Mouse (Mus musculus) liver, postnatal 0 days (tissue): ENCODE measurements around the gene Fbln1. TPM values are rescaled to one million over a fixed set of nuclear protein-coding genes. Genes with fewer than 3 reads are reported as not detected.

Experiments used
- ATAC-seq: fragments of 200-750 bp; cut with Nextera tagmentation; 2 replicates; pipeline ENCODE4 v1.8.0; 2017; ENCODE audit warnings: mild to moderate bottlenecking, moderate library complexity
- DNase-seq: peaks from one replicate; pipeline ENCODE4 v3.0.0-alpha.2; 2016
- H3K27ac ChIP-seq: fragments of 300-500 bp; sonication (generic); 2 replicates; pipeline ENCODE4 v1.5.1; 2014; ENCODE audit warnings: antibody characterized with exemption, moderate library complexity, mild to moderate bottlenecking, low read depth
- H3K27me3 ChIP-seq: fragments of 300-500 bp; sonication (generic); 2 replicates; pipeline ENCODE4 v1.6.1; 2014; ENCODE audit warnings: low read length, control low read depth, mixed read lengths; ENCODE audit not compliant: insufficient read depth
- H3K36me3 ChIP-seq: fragments of 300-500 bp; sonication (generic); replicated peaks from 2 replicates; pipeline ENCODE4 v1.6.1; 2014; ENCODE audit warnings: mild to moderate bottlenecking, control low read depth, low read length, moderate library complexity, mixed read lengths; ENCODE audit not compliant: insufficient read depth
- H3K4me1 ChIP-seq: fragments of 300-500 bp; sonication (generic); 2 replicates; pipeline ENCODE4 v1.6.1; 2014; ENCODE audit warnings: antibody characterized with exemption, mild to moderate bottlenecking, control low read depth; ENCODE audit not compliant: insufficient read depth
- H3K4me2 ChIP-seq: fragments of 300-500 bp; sonication (generic); 2 replicates; pipeline ENCODE4 v1.6.1; 2014; ENCODE audit warnings: low read depth, mild to moderate bottlenecking, low read length, moderate library complexity, mixed read lengths
- H3K4me3 ChIP-seq: fragments of 300-500 bp; sonication (generic); 2 replicates; pipeline ENCODE4 v1.5.1; 2014; ENCODE audit warnings: low read depth, low read length
- H3K9ac ChIP-seq: fragments of 300-500 bp; sonication (generic); replicated peaks from 2 replicates; pipeline ENCODE4 v1.6.1; 2014; ENCODE audit warnings: mild to moderate bottlenecking, moderate library complexity
- H3K9me3 ChIP-seq: fragments of 300-500 bp; sonication (generic); 2 replicates; pipeline ENCODE4 v1.6.1; 2016; ENCODE audit warnings: mild to moderate bottlenecking, control low read depth, low read length, mixed read lengths
- CTCF ChIP-seq: sonication (generic); IDR thresholded peaks from 2 replicates; pipeline ENCODE4 v1.5.1; 2016; ENCODE audit warnings: antibody characterized with exemption, low read depth
- EP300 ChIP-seq: IDR thresholded peaks from 2 replicates; pipeline ENCODE4 v1.6.1; 2016; ENCODE audit warnings: antibody characterized with exemption, low read depth, mild to moderate bottlenecking
- WGBS: fragments of 180-500 bp; shearing (Covaris S2); extraction: QIAGEN DNeasy Blood & Tissue Kit; methylation state at CpG from one replicate; pipeline ENCODE4 v1.1.7; 2014; ENCODE audit not compliant: insufficient replicate concordance; 5-methylcytosine and 5-hydroxymethylcytosine counted together
- polyA plus RNA-seq: library from polyadenylated mRNA; unstranded; fragments of >200 nt; fragmentation: Nextera tagmentation; extraction: Ambion mirVana; gene quantifications from 2 replicates; pipeline ENCODE4 v1.2.1, GENCODE M21; 2015

Gene Fbln1
- polyA plus RNA-seq, 1 experiment from 2014 or later = 2.8 TPM

- Histone ChIP-seq H3K9me3 (no peaks in the 10 kb centered on the region), H3K27me3 (no peaks in the 10 kb centered on the region), H3K4me2 (no peak overlapping the region), H3K36me3 (no peaks in the 10 kb centered on the region), H3K27ac (no peak overlapping the region), H3K4me3 (no peak overlapping the region), H3K4me1 (no peaks in the 10 kb centered on the region), H3K9ac (no peak overlapping the region)
- no peak for ATAC-seq
- DNase-seq = no peak
- TF ChIP-seq EP300 (no peak), CTCF (no peak)
- 81% methylated on average over 6 of the region's 6 CpGs for WGBS
These were observed 78.9 kb downstream of the Fbln1 start for GRCm38 (mm10) chr15:85284651-85285050.

- Histone ChIP-seq H3K27ac (no peak overlapping the region), H3K9ac (no peak overlapping the region), H3K36me3 (no peaks in the 10 kb centered on the region), H3K9me3 (no peaks in the 10 kb centered on the region), H3K4me1 (peaks cover 7% of the 10 kb centered on the region; the same call in 1 of the 2 replicates), H3K4me2 (no peak overlapping the region), H3K27me3 (no peaks in the 10 kb centered on the region), H3K4me3 (no peak overlapping the region)
- WGBS = 83% methylated on average over 3 of the region's 3 CpGs
- TF ChIP-seq CTCF = peak; percentile 32
- TF ChIP-seq EP300 = no peak
- ATAC-seq = no peak
- no peak for DNase-seq
These were observed 88.9 kb downstream of the Fbln1 start for GRCm38 (mm10) chr15:85294632-85295031.

- Histone ChIP-seq H3K4me2 (no peak overlapping the region), H3K36me3 (no peaks in the 10 kb centered on the region), H3K27me3 (no peaks in the 10 kb centered on the region), H3K27ac (no peak overlapping the region), H3K9ac (no peak overlapping the region), H3K9me3 (no peaks in the 10 kb centered on the region), H3K4me3 (no peak overlapping the region), H3K4me1 (peaks cover 7% of the 10 kb centered on the region; the same call in 1 of the 2 replicates)
- ATAC-seq (no peak), DNase-seq (no peak)
- no peak for TF ChIP-seq CTCF
- no peak for TF ChIP-seq EP300
- 56% methylated on average over 8 of the region's 8 CpGs for WGBS
These were observed 89.8 kb downstream of the Fbln1 start for GRCm38 (mm10) chr15:85295544-85295943.

- Histone ChIP-seq H3K27ac (no peak overlapping the region), H3K27me3 (no peaks in the 10 kb centered on the region), H3K4me3 (no peak overlapping the region), H3K4me1 (peaks cover 7% of the 10 kb centered on the region; the same call in 1 of the 2 replicates), H3K4me2 (no peak overlapping the region), H3K36me3 (no peaks in the 10 kb centered on the region), H3K9ac (no peak overlapping the region), H3K9me3 (no peaks in the 10 kb centered on the region)
- WGBS = 60% methylated on average over 2 of the region's 2 CpGs
- TF ChIP-seq CTCF = no peak
- TF ChIP-seq EP300 = no peak
- ATAC-seq = no peak
- no peak for DNase-seq
These were observed 90.2 kb downstream of the Fbln1 start for GRCm38 (mm10) chr15:85295977-85296376.

- no peak for ATAC-seq
- Histone ChIP-seq H3K9me3 (no peaks in the 10 kb centered on the region), H3K27ac (no peak overlapping the region), H3K36me3 (no peaks in the 10 kb centered on the region), H3K4me1 (peaks cover 7% of the 10 kb centered on the region; the same call in 1 of the 2 replicates), H3K27me3 (no peaks in the 10 kb centered on the region), H3K4me3 (no peak overlapping the region), H3K9ac (no peak overlapping the region), H3K4me2 (no peak overlapping the region)
- WGBS = 49% methylated on average over 3 of the region's 3 CpGs
- no peak for DNase-seq
- no peak for TF ChIP-seq EP300
- no peak for TF ChIP-seq CTCF
These were observed 90.8 kb downstream of the Fbln1 start for GRCm38 (mm10) chr15:85296538-85296937.

GRCm38 (mm10) chr15:85298167-85298781, 92.5 kb downstream of the Fbln1 start:
- no peaks in the 10 kb centered on the region for H3K36me3 ChIP-seq
- 0 out of 2 replicates have a peak overlapping the region, but pooled peaks have one; percentile 4 for H3K4me2 ChIP-seq
- H3K27ac ChIP-seq = no peak overlapping the region
- H3K4me1 ChIP-seq = peaks cover 7% of the 10 kb centered on the region; the same call in 1 of the 2 replicates
- 55% methylated on average over 17 of the region's 17 CpGs for WGBS
- H3K9me3 ChIP-seq = no peaks in the 10 kb centered on the region
- TF ChIP-seq EP300 (no peak), CTCF (no peak)
- H3K9ac ChIP-seq = no peak overlapping the region
- no peak for DNase-seq
- no peaks in the 10 kb centered on the region for H3K27me3 ChIP-seq
- ATAC-seq = no peak
- H3K4me3 ChIP-seq = no peak overlapping the region
